Mouse (Mus musculus): ENCODE data around the gene Itga7. TPM values are rescaled to one million over a fixed set of nuclear protein-coding genes. Genes with fewer than 3 reads are reported as not detected.
A peak's percentile ranks its signal among the peaks of the same experiment; 100 is the strongest.

Itga7 gene
- polyA plus RNA-seq, 1 experiment from 2014 or later, result 1.7 TPM

GRCm38 (mm10) chr10:128908778-128909448, 24.7 kb upstream of the Itga7 start:
- Histone ChIP-seq H3K4me2 (replicated peaks; ENCODE audit: low read depth, low read length) (peak overlapping the region; percentile 78), H3K9ac (ENCODE audit: low read depth, low read length) (no peak overlapping the region), H3K9me3 (ENCODE audit: control insufficient read depth, low read length) (no peaks in the 10 kb centered on the region), H3K27ac (ENCODE audit: low read depth, low read length) (0 out of 2 replicates have a peak overlapping the region, but pooled peaks have one; percentile 1), H3K4me3 (ENCODE audit: low read depth, low read length) (peak overlapping the region; percentile 87), H3K4me1 (replicated peaks; ENCODE audit: control insufficient read depth, insufficient read depth, low read length) (0 out of 2 replicates have a peak, but pooled peaks cover 2% of the 10 kb centered on the region), H3K27me3 (ENCODE audit: control insufficient read depth, insufficient read depth, low read length) (no peaks in the 10 kb centered on the region; the same call in 1 of the 2 replicates), H3K36me3 (ENCODE audit: control insufficient read depth, insufficient read depth, low read length) (no peaks in the 10 kb centered on the region)
- no peak for DNase-seq (ENCODE audit: low spot score)
- no peak for ATAC-seq (ENCODE audit: low FRiP score)
- 59% methylated on average over 13 of the region's 13 CpGs for WGBS

GRCm38 (mm10) chr10:128909567-128910028, 24.0 kb upstream of the Itga7 start:
- H3K27ac ChIP-seq (ENCODE audit: low read depth, low read length), result peak overlapping the region; percentile 56; the same call in 1 of the 2 replicates
- H3K9me3 ChIP-seq (ENCODE audit: control insufficient read depth, low read length), result no peaks in the 10 kb centered on the region
- peak; percentile 83 for ATAC-seq (ENCODE audit: low FRiP score)
- H3K27me3 ChIP-seq (ENCODE audit: control insufficient read depth, insufficient read depth, low read length), result no peaks in the 10 kb centered on the region; the same call in 1 of the 2 replicates
- peak overlapping the region; percentile 87 for H3K4me3 ChIP-seq (ENCODE audit: low read depth, low read length)
- peak overlapping the region; percentile 86 for H3K9ac ChIP-seq (ENCODE audit: low read depth, low read length)
- H3K36me3 ChIP-seq (ENCODE audit: control insufficient read depth, insufficient read depth, low read length), result no peaks in the 10 kb centered on the region
- under 1% methylated on average over 36 of the region's 41 CpGs for WGBS
- H3K4me1 ChIP-seq (replicated peaks; ENCODE audit: control insufficient read depth, insufficient read depth, low read length), result 0 out of 2 replicates have a peak, but pooled peaks cover 2% of the 10 kb centered on the region
- peak overlapping the region; percentile 78 for H3K4me2 ChIP-seq (replicated peaks; ENCODE audit: low read depth, low read length)
- peak; percentile 84 for DNase-seq (ENCODE audit: low spot score)

- no peaks in the 10 kb centered on the region for H3K36me3 ChIP-seq (ENCODE audit: control insufficient read depth, insufficient read depth, low read length)
- 2% methylated on average over 61 of the region's 66 CpGs for WGBS
- peak overlapping the region; percentile 87 for H3K4me3 ChIP-seq (ENCODE audit: low read depth, low read length)
- peak overlapping the region; percentile 78 for H3K4me2 ChIP-seq (replicated peaks; ENCODE audit: low read depth, low read length)
- no peaks in the 10 kb centered on the region; the same call in 1 of the 2 replicates for H3K27me3 ChIP-seq (ENCODE audit: control insufficient read depth, insufficient read depth, low read length)
- H3K4me1 ChIP-seq (replicated peaks; ENCODE audit: control insufficient read depth, insufficient read depth, low read length), result 0 out of 2 replicates have a peak, but pooled peaks cover 2% of the 10 kb centered on the region
- H3K9me3 ChIP-seq (ENCODE audit: control insufficient read depth, low read length), result no peaks in the 10 kb centered on the region
- ATAC-seq (ENCODE audit: low FRiP score) (peak; percentile 47), DNase-seq (ENCODE audit: low spot score) (peak; percentile 57)
- H3K9ac ChIP-seq (ENCODE audit: low read depth, low read length), result peak overlapping the region; percentile 86
- peak overlapping the region; percentile 56; the same call in 1 of the 2 replicates for H3K27ac ChIP-seq (ENCODE audit: low read depth, low read length)
These were observed 23.4 kb upstream of the Itga7 start for GRCm38 (mm10) chr10:128910066-128910841.

- Histone ChIP-seq H3K9ac (ENCODE audit: low read depth, low read length) (no peak overlapping the region), H3K27me3 (ENCODE audit: control insufficient read depth, insufficient read depth, low read length) (no peaks in the 10 kb centered on the region; the same call in 1 of the 2 replicates), H3K36me3 (ENCODE audit: control insufficient read depth, insufficient read depth, low read length) (no peaks in the 10 kb centered on the region), H3K9me3 (ENCODE audit: control insufficient read depth, low read length) (no peaks in the 10 kb centered on the region), H3K4me1 (replicated peaks; ENCODE audit: control insufficient read depth, insufficient read depth, low read length) (0 out of 2 replicates have a peak, but pooled peaks cover 2% of the 10 kb centered on the region), H3K4me2 (replicated peaks; ENCODE audit: low read depth, low read length) (no peak overlapping the region), H3K27ac (ENCODE audit: low read depth, low read length) (no peak overlapping the region), H3K4me3 (ENCODE audit: low read depth, low read length) (no peak overlapping the region)
- DNase-seq (ENCODE audit: low spot score) (no peak), ATAC-seq (ENCODE audit: low FRiP score) (no peak)
- 89% methylated on average over 6 of the region's 6 CpGs for WGBS
These were observed 22.2 kb upstream of the Itga7 start for GRCm38 (mm10) chr10:128911430-128911829.

- no peak overlapping the region for H3K4me3 ChIP-seq (ENCODE audit: low read depth, low read length)
- H3K27me3 ChIP-seq (ENCODE audit: control insufficient read depth, insufficient read depth, low read length), result no peaks in the 10 kb centered on the region; the same call in 1 of the 2 replicates
- H3K9me3 ChIP-seq (ENCODE audit: control insufficient read depth, low read length), result no peaks in the 10 kb centered on the region
- H3K36me3 ChIP-seq (ENCODE audit: control insufficient read depth, insufficient read depth, low read length), result no peaks in the 10 kb centered on the region
- 0 out of 2 replicates have a peak, but pooled peaks cover 2% of the 10 kb centered on the region for H3K4me1 ChIP-seq (replicated peaks; ENCODE audit: control insufficient read depth, insufficient read depth, low read length)
- ATAC-seq (ENCODE audit: low FRiP score), result no peak
- WGBS, result 81% methylated on average over 4 of the region's 4 CpGs
- H3K27ac ChIP-seq (ENCODE audit: low read depth, low read length), result no peak overlapping the region
- DNase-seq (ENCODE audit: low spot score), result no peak
- H3K9ac ChIP-seq (ENCODE audit: low read depth, low read length), result no peak overlapping the region
- H3K4me2 ChIP-seq (replicated peaks; ENCODE audit: low read depth, low read length), result no peak overlapping the region
These were observed 21.4 kb upstream of the Itga7 start for GRCm38 (mm10) chr10:128912268-128912667.

GRCm38 (mm10) chr10:128912791-128913190, 20.8 kb upstream of the Itga7 start:
- Histone ChIP-seq H3K9ac (ENCODE audit: low read depth, low read length) (no peak overlapping the region), H3K4me1 (replicated peaks; ENCODE audit: control insufficient read depth, insufficient read depth, low read length) (0 out of 2 replicates have a peak, but pooled peaks cover 2% of the 10 kb centered on the region), H3K27ac (ENCODE audit: low read depth, low read length) (no peak overlapping the region), H3K4me2 (replicated peaks; ENCODE audit: low read depth, low read length) (no peak overlapping the region), H3K36me3 (ENCODE audit: control insufficient read depth, insufficient read depth, low read length) (no peaks in the 10 kb centered on the region), H3K27me3 (ENCODE audit: control insufficient read depth, insufficient read depth, low read length) (no peaks in the 10 kb centered on the region; the same call in 1 of the 2 replicates), H3K9me3 (ENCODE audit: control insufficient read depth, low read length) (no peaks in the 10 kb centered on the region), H3K4me3 (ENCODE audit: low read depth, low read length) (no peak overlapping the region)
- DNase-seq (ENCODE audit: low spot score) (no peak), ATAC-seq (ENCODE audit: low FRiP score) (no peak)
- 81% methylated on average over 4 of the region's 4 CpGs for WGBS

GRCm38 (mm10) chr10:128913219-128913618, 20.4 kb upstream of the Itga7 start:
- Histone ChIP-seq H3K4me3 (ENCODE audit: low read depth, low read length) (no peak overlapping the region), H3K36me3 (ENCODE audit: control insufficient read depth, insufficient read depth, low read length) (no peaks in the 10 kb centered on the region), H3K4me1 (replicated peaks; ENCODE audit: control insufficient read depth, insufficient read depth, low read length) (0 out of 2 replicates have a peak, but pooled peaks cover 2% of the 10 kb centered on the region), H3K9ac (ENCODE audit: low read depth, low read length) (no peak overlapping the region), H3K27me3 (ENCODE audit: control insufficient read depth, insufficient read depth, low read length) (no peaks in the 10 kb centered on the region; the same call in 1 of the 2 replicates), H3K9me3 (ENCODE audit: control insufficient read depth, low read length) (no peaks in the 10 kb centered on the region), H3K4me2 (replicated peaks; ENCODE audit: low read depth, low read length) (no peak overlapping the region), H3K27ac (ENCODE audit: low read depth, low read length) (no peak overlapping the region)
- DNase-seq (ENCODE audit: low spot score) (peak; percentile 96), ATAC-seq (ENCODE audit: low FRiP score) (peak; percentile 15; the same call in 1 of the 2 replicates)
- WGBS, result 7% methylated on average over 5 of the region's 5 CpGs

- DNase-seq (ENCODE audit: low spot score) (no peak), ATAC-seq (ENCODE audit: low FRiP score) (no peak)
- H3K4me3 ChIP-seq (ENCODE audit: low read depth, low read length), result no peak overlapping the region
- WGBS, result 77% methylated on average over 12 of the region's 12 CpGs
- H3K4me2 ChIP-seq (replicated peaks; ENCODE audit: low read depth, low read length), result no peak overlapping the region
- H3K4me1 ChIP-seq (replicated peaks; ENCODE audit: control insufficient read depth, insufficient read depth, low read length), result 0 out of 2 replicates have a peak, but pooled peaks cover 2% of the 10 kb centered on the region
- no peak overlapping the region for H3K27ac ChIP-seq (ENCODE audit: low read depth, low read length)
- no peak overlapping the region for H3K9ac ChIP-seq (ENCODE audit: low read depth, low read length)
- no peaks in the 10 kb centered on the region for H3K36me3 ChIP-seq (ENCODE audit: control insufficient read depth, insufficient read depth, low read length)
- no peaks in the 10 kb centered on the region; the same call in 1 of the 2 replicates for H3K27me3 ChIP-seq (ENCODE audit: control insufficient read depth, insufficient read depth, low read length)
- H3K9me3 ChIP-seq (ENCODE audit: control insufficient read depth, low read length), result no peaks in the 10 kb centered on the region
These were observed 19.9 kb upstream of the Itga7 start for GRCm38 (mm10) chr10:128913696-128914095.
